In genomic region chr17:24849733-24850064, GRCm38 (mm10) we compare ENCODE assay signal across 8 mouse cellular contexts. TPM values are rescaled to one million over a fixed set of nuclear protein-coding genes. Genes with fewer than 3 reads are reported as not detected.
A peak's percentile ranks its signal among the peaks of the same experiment; 100 is the strongest.
DNase-seq lines count a peak whose midpoint lies in the region; ATAC-seq and TF ChIP-seq lines count a peak whose summit lies in the region.

No protein-coding gene starts in this region.

- H3K36me3 ChIP-seq in megakaryocyte, embryonic 14.5 days (replicated peaks; ENCODE audit: low read length), result peaks cover 26% of the 10 kb centered on the region
- 0 out of 2 replicates have a peak, but pooled peaks cover 8% of the 10 kb centered on the region for H3K36me3 ChIP-seq in limb, embryonic 10.5 days
- peaks cover 19% of the 10 kb centered on the region for H3K36me3 ChIP-seq in small intestine, adult 2 months (ENCODE audit: control insufficient read depth, insufficient read depth, low read length)

- no peak; the same call in 1 of the 2 replicates for ATAC-seq in megakaryocyte, adult 5-6 weeks (ENCODE audit: poor library complexity, severe bottlenecking)
- ATAC-seq in erythroblast, adult 5-6 weeks (replicated peaks; ENCODE audit: low FRiP score, poor library complexity, severe bottlenecking), result peak; percentile 52

- H3K4me1 ChIP-seq in megakaryocyte, embryonic 14.5 days, result peaks cover 39% of the 10 kb centered on the region
- H3K4me1 ChIP-seq in limb, embryonic 10.5 days, result peaks cover 23% of the 10 kb centered on the region
- peaks cover 12% of the 10 kb centered on the region; the same call in 1 of the 2 replicates for H3K4me1 ChIP-seq in small intestine, adult 2 months (ENCODE audit: control insufficient read depth, insufficient read depth, insufficient read length, low read length)

- no peak for DNase-seq in limb, embryonic 10.5 days (ENCODE audit: low spot score)
- no peak for DNase-seq in left cerebral cortex, postnatal 14 days (ENCODE audit: low spot score in 2 of 2)
- DNase-seq in adrenal gland, adult (ENCODE audit: inconsistent age in 2 of 2, low spot score in 1 of 2), result no peak
- no peak for DNase-seq in left cerebral cortex, postnatal 25 days (ENCODE audit: low spot score in 2 of 2)

- peak overlapping the region; percentile 93 for H3K27ac ChIP-seq in limb, embryonic 10.5 days
- peak overlapping the region; percentile 96 for H3K27ac ChIP-seq in small intestine, adult 2 months (ENCODE audit: insufficient read depth, low read depth, low read length)

- no peak; the same call in 1 of the 2 replicates for TF ChIP-seq CTCF in small intestine, adult 2 months (IDR thresholded peaks at IDR 0.05; ENCODE audit: extremely low read depth, insufficient read length, insufficient replicate concordance, low read depth, low read length)

- H3K27me3 ChIP-seq in megakaryocyte, embryonic 14.5 days (replicated peaks), result no peaks in the 10 kb centered on the region
- H3K27me3 ChIP-seq in limb, embryonic 10.5 days (ENCODE audit: low read depth, poor library complexity, severe bottlenecking), result peaks cover 13% of the 10 kb centered on the region
- no peaks in the 10 kb centered on the region for H3K27me3 ChIP-seq in small intestine, adult 2 months (ENCODE audit: control insufficient read depth, insufficient read depth, low read length)

- H3K9me3 ChIP-seq in megakaryocyte, embryonic 14.5 days, result no peaks in the 10 kb centered on the region
- H3K9me3 ChIP-seq in limb, embryonic 10.5 days (replicated peaks), result no peaks in the 10 kb centered on the region

- intact Hi-C loops in left cerebral cortex, postnatal 14 days (cut with DNase I), result no loop called here
- intact Hi-C loops in left cerebral cortex, postnatal 25 days (cut with DNase I), result no loop called here

- no peak for TF ChIP-seq POLR2A in small intestine, adult 2 months (IDR thresholded peaks at IDR 0.05; ENCODE audit: low read depth, low read length)

- WGBS in limb, embryonic 10.5 days, result under 1% methylated on average over 21 of the region's 21 CpGs
- under 1% methylated on average over 21 of the region's 21 CpGs for WGBS in small intestine, adult 2 months

- H3K4me3 ChIP-seq in megakaryocyte, embryonic 14.5 days (replicated peaks), result peak overlapping the region; percentile 100
- H3K4me3 ChIP-seq in limb, embryonic 10.5 days, result peak overlapping the region; percentile 81
- peak overlapping the region; percentile 96 for H3K4me3 ChIP-seq in small intestine, adult 2 months (ENCODE audit: low read depth, low read length)

RNA-seq across cellular contexts. Expression of gene Fahd1, which starts 0.5 kb away (rescaled TPM):
- polyA plus RNA-seq in megakaryocyte, embryonic 14.5 days (2012; ENCODE audit: insufficient read depth, low replicate concordance), result 2.0 and 2.8 TPM in 2 replicates
- total RNA-seq in megakaryocyte, adult 5-6 weeks (2015), result 3.7 and 4.0 TPM in 2 replicates
- total RNA-seq in megakaryocyte, adult 5-6 weeks (2017), result 8.4 and 13.0 TPM in 2 replicates
- total RNA-seq in erythroblast, adult 5-6 weeks (2015; ENCODE audit: low replicate concordance), result 58.0 and 66.9 TPM in 2 replicates
- total RNA-seq in erythroblast, adult 5-6 weeks (2017; ENCODE audit: low replicate concordance), result 71.4 and 87.7 TPM in 2 replicates
- polyA plus RNA-seq in limb, embryonic 10.5 days (2016; fragmentation: Nextera tagmentation; extraction: Ambion mirVana), result 14.5 and 17.6 TPM in 2 replicates
- 65.2 and 108 TPM in 2 replicates for polyA plus RNA-seq in small intestine, adult 2 months (2012; rRNA removed)
- 10 to 100 TPM; 15.8 to 19.4 TPM for total RNA-seq in left cerebral cortex, postnatal 14 days (2021)
- total RNA-seq in left cerebral cortex, postnatal 25 days (2021), result 10 to 100 TPM; 17.6 to 20.9 TPM

RNA-seq across cellular contexts. Expression of gene Hagh, which starts 9.8 kb away (rescaled TPM):
- polyA plus RNA-seq in megakaryocyte, embryonic 14.5 days (2012; ENCODE audit: insufficient read depth, low replicate concordance), result 7.5 and 29.1 TPM in 2 replicates
- total RNA-seq in megakaryocyte, adult 5-6 weeks (2015), result 29.5 and 46.1 TPM in 2 replicates
- total RNA-seq in megakaryocyte, adult 5-6 weeks (2017), result 22.8 and 25.0 TPM in 2 replicates
- total RNA-seq in erythroblast, adult 5-6 weeks (2015; ENCODE audit: low replicate concordance), result 191 and 222 TPM in 2 replicates
- total RNA-seq in erythroblast, adult 5-6 weeks (2017; ENCODE audit: low replicate concordance), result 223 and 230 TPM in 2 replicates
- polyA plus RNA-seq in limb, embryonic 10.5 days (2016; fragmentation: Nextera tagmentation; extraction: Ambion mirVana), result 26.0 and 28.0 TPM in 2 replicates
- 352 and 372 TPM in 2 replicates for polyA plus RNA-seq in small intestine, adult 2 months (2012; rRNA removed)
- total RNA-seq in left cerebral cortex, postnatal 14 days (2021), result 100 to 1,000 TPM; 120 to 135 TPM
- 100 to 1,000 TPM; 133 to 141 TPM for total RNA-seq in left cerebral cortex, postnatal 25 days (2021)

RNA-seq across cellular contexts. Expression of gene Igfals, which starts 16.1 kb away (rescaled TPM):
- 0.25 TPM in 1 of 2 replicates, not detected in the other for polyA plus RNA-seq in megakaryocyte, embryonic 14.5 days (2012; ENCODE audit: insufficient read depth, low replicate concordance)
- total RNA-seq in megakaryocyte, adult 5-6 weeks (2015), result not detected in 2 replicates
- total RNA-seq in megakaryocyte, adult 5-6 weeks (2017), result not detected in 2 replicates
- total RNA-seq in erythroblast, adult 5-6 weeks (2015; ENCODE audit: low replicate concordance), result not detected in 2 replicates
- 0.17 TPM in 1 of 2 replicates, not detected in the other for total RNA-seq in erythroblast, adult 5-6 weeks (2017; ENCODE audit: low replicate concordance)
- polyA plus RNA-seq in limb, embryonic 10.5 days (2016; fragmentation: Nextera tagmentation; extraction: Ambion mirVana), result 0.55 and 0.84 TPM in 2 replicates
- polyA plus RNA-seq in small intestine, adult 2 months (2012; rRNA removed), result 0.42 and 1.4 TPM in 2 replicates
- total RNA-seq in left cerebral cortex, postnatal 14 days (2021), result not detected
- not detected for total RNA-seq in left cerebral cortex, postnatal 25 days (2021)

RNA-seq across cellular contexts. Expression of gene Nubp2, which starts 36.5 kb away (rescaled TPM):
- polyA plus RNA-seq in megakaryocyte, embryonic 14.5 days (2012; ENCODE audit: insufficient read depth, low replicate concordance), result 58.9 and 67.0 TPM in 2 replicates
- 74.4 and 76.3 TPM in 2 replicates for total RNA-seq in megakaryocyte, adult 5-6 weeks (2015)
- total RNA-seq in megakaryocyte, adult 5-6 weeks (2017), result 39.8 and 43.2 TPM in 2 replicates
- 25.4 and 31.6 TPM in 2 replicates for total RNA-seq in erythroblast, adult 5-6 weeks (2015; ENCODE audit: low replicate concordance)
- total RNA-seq in erythroblast, adult 5-6 weeks (2017; ENCODE audit: low replicate concordance), result 10.6 and 11.4 TPM in 2 replicates
- 72.7 and 79.7 TPM in 2 replicates for polyA plus RNA-seq in limb, embryonic 10.5 days (2016; fragmentation: Nextera tagmentation; extraction: Ambion mirVana)
- 33.0 and 39.9 TPM in 2 replicates for polyA plus RNA-seq in small intestine, adult 2 months (2012; rRNA removed)
- total RNA-seq in left cerebral cortex, postnatal 14 days (2021), result 10 to 100 TPM; 35.7 to 37.4 TPM
- total RNA-seq in left cerebral cortex, postnatal 25 days (2021), result 10 to 100 TPM; 32.7 to 33.6 TPM

RNA-seq across cellular contexts. Expression of gene Spsb3, which starts 36.7 kb away (rescaled TPM):
- polyA plus RNA-seq in megakaryocyte, embryonic 14.5 days (2012; ENCODE audit: insufficient read depth, low replicate concordance), result 18.7 and 57.4 TPM in 2 replicates
- 17.1 and 19.8 TPM in 2 replicates for total RNA-seq in megakaryocyte, adult 5-6 weeks (2015)
- 11.1 and 11.9 TPM in 2 replicates for total RNA-seq in megakaryocyte, adult 5-6 weeks (2017)
- total RNA-seq in erythroblast, adult 5-6 weeks (2015; ENCODE audit: low replicate concordance), result 20.4 and 49.3 TPM in 2 replicates
- 28.2 and 35.1 TPM in 2 replicates for total RNA-seq in erythroblast, adult 5-6 weeks (2017; ENCODE audit: low replicate concordance)
- 48.0 and 50.8 TPM in 2 replicates for polyA plus RNA-seq in limb, embryonic 10.5 days (2016; fragmentation: Nextera tagmentation; extraction: Ambion mirVana)
- polyA plus RNA-seq in small intestine, adult 2 months (2012; rRNA removed), result 51.5 and 88.1 TPM in 2 replicates
- 10 to 100 TPM; 53.5 to 55.5 TPM for total RNA-seq in left cerebral cortex, postnatal 14 days (2021)
- 10 to 100 TPM; 57.9 to 58.0 TPM for total RNA-seq in left cerebral cortex, postnatal 25 days (2021)
